Mouse (Mus musculus): ENCODE measurements around the gene Phldb3. TPM values are rescaled to one million over a fixed set of nuclear protein-coding genes. Genes with fewer than 3 reads are reported as not detected.

Phldb3 gene
- polyA plus RNA-seq, 1 experiment from 2014 or later = 0.09 TPM

- ATAC-seq (ENCODE audit: low read depth) = 0 out of 2 replicates have a peak, but pooled peaks have one; percentile 4
- H3K4me1 ChIP-seq (replicated peaks) = peaks cover 12% of the 10 kb centered on the region
- 9% methylated on average over 18 of the region's 18 CpGs for WGBS (ENCODE audit: insufficient replicate concordance)
- no peak overlapping the region for H3K4me3 ChIP-seq (replicated peaks)
- H3K4me2 ChIP-seq = no peak overlapping the region
- H3K36me3 ChIP-seq = no peaks in the 10 kb centered on the region
- no peak overlapping the region for H3K9ac ChIP-seq
- no peak overlapping the region for H3K27ac ChIP-seq
- peaks cover 59% of the 10 kb centered on the region for H3K27me3 ChIP-seq
- DNase-seq = no peak
- H3K9me3 ChIP-seq (replicated peaks) = no peaks in the 10 kb centered on the region
Observed at GRCm38 (mm10) chr7:24637046-24637445, 26.5 kb downstream of the Phldb3 start.

- ATAC-seq (ENCODE audit: low read depth) = peak; percentile 10; the same call in 1 of the 2 replicates
- Histone ChIP-seq H3K9me3 (replicated peaks) (no peaks in the 10 kb centered on the region), H3K4me2 (peak overlapping the region; percentile 75), H3K9ac (peak overlapping the region; percentile 29; the same call in 1 of the 2 replicates), H3K36me3 (no peaks in the 10 kb centered on the region), H3K27ac (no peak overlapping the region), H3K27me3 (peaks cover 59% of the 10 kb centered on the region), H3K4me1 (replicated peaks) (peaks cover 12% of the 10 kb centered on the region), H3K4me3 (replicated peaks) (peak overlapping the region; percentile 52)
- WGBS (ENCODE audit: insufficient replicate concordance) = 4% methylated on average over 35 of the region's 35 CpGs
- no peak for DNase-seq
Observed at GRCm38 (mm10) chr7:24638026-24638856, 27.7 kb downstream of the Phldb3 start.

- Histone ChIP-seq H3K27me3 (peaks cover 59% of the 10 kb centered on the region), H3K4me1 (replicated peaks) (peaks cover 12% of the 10 kb centered on the region), H3K4me2 (no peak overlapping the region), H3K27ac (no peak overlapping the region), H3K9me3 (replicated peaks) (no peaks in the 10 kb centered on the region), H3K36me3 (no peaks in the 10 kb centered on the region), H3K4me3 (replicated peaks) (no peak overlapping the region), H3K9ac (no peak overlapping the region)
- ATAC-seq (ENCODE audit: low read depth) = no peak
- 57% methylated on average over 13 of the region's 13 CpGs for WGBS (ENCODE audit: insufficient replicate concordance)
- DNase-seq = no peak
Observed at GRCm38 (mm10) chr7:24640450-24640849, 29.9 kb downstream of the Phldb3 start.

GRCm38 (mm10) chr7:24642491-24642890 lies 31.9 kb downstream of the Phldb3 start:
- H3K36me3 ChIP-seq = no peaks in the 10 kb centered on the region
- H3K9ac ChIP-seq = no peak overlapping the region
- DNase-seq (peak; percentile 24), ATAC-seq (ENCODE audit: low read depth) (no peak)
- H3K27ac ChIP-seq = no peak overlapping the region
- peaks cover 42% of the 10 kb centered on the region for H3K27me3 ChIP-seq
- WGBS (ENCODE audit: insufficient replicate concordance) = 7% methylated on average over 9 of the region's 9 CpGs
- peaks cover 12% of the 10 kb centered on the region for H3K4me1 ChIP-seq (replicated peaks)
- no peak overlapping the region for H3K4me3 ChIP-seq (replicated peaks)
- no peak overlapping the region for H3K4me2 ChIP-seq
- H3K9me3 ChIP-seq (replicated peaks) = no peaks in the 10 kb centered on the region

GRCm38 (mm10) chr7:24644492-24644891 lies 33.9 kb downstream of the Phldb3 start:
- Histone ChIP-seq H3K27me3 (peaks cover 21% of the 10 kb centered on the region), H3K27ac (no peak overlapping the region), H3K9me3 (replicated peaks) (no peaks in the 10 kb centered on the region), H3K9ac (no peak overlapping the region), H3K4me1 (replicated peaks) (no peaks in the 10 kb centered on the region), H3K36me3 (no peaks in the 10 kb centered on the region), H3K4me3 (replicated peaks) (no peak overlapping the region), H3K4me2 (no peak overlapping the region)
- 59% methylated on average over 6 of the region's 6 CpGs for WGBS (ENCODE audit: insufficient replicate concordance)
- ATAC-seq (ENCODE audit: low read depth) = no peak
- DNase-seq = no peak

GRCm38 (mm10) chr7:24644996-24645395 lies 34.4 kb downstream of the Phldb3 start:
- Histone ChIP-seq H3K27me3 (peaks cover 16% of the 10 kb centered on the region), H3K27ac (no peak overlapping the region), H3K4me3 (replicated peaks) (no peak overlapping the region), H3K36me3 (no peaks in the 10 kb centered on the region), H3K9me3 (replicated peaks) (no peaks in the 10 kb centered on the region), H3K4me2 (no peak overlapping the region), H3K9ac (no peak overlapping the region), H3K4me1 (replicated peaks) (no peaks in the 10 kb centered on the region)
- ATAC-seq (ENCODE audit: low read depth) (no peak), DNase-seq (no peak)
- 21% methylated on average over 7 of the region's 7 CpGs for WGBS (ENCODE audit: insufficient replicate concordance)

GRCm38 (mm10) chr7:24646486-24646885 lies 35.9 kb downstream of the Phldb3 start:
- no peak for ATAC-seq (ENCODE audit: low read depth)
- 62% methylated on average over 7 of the region's 7 CpGs for WGBS (ENCODE audit: insufficient replicate concordance)
- no peaks in the 10 kb centered on the region for H3K36me3 ChIP-seq
- no peak overlapping the region for H3K4me3 ChIP-seq (replicated peaks)
- 0 out of 2 replicates have a peak, but pooled peaks cover 4% of the 10 kb centered on the region for H3K27me3 ChIP-seq
- DNase-seq = no peak
- H3K4me2 ChIP-seq = no peak overlapping the region
- no peak overlapping the region for H3K9ac ChIP-seq
- H3K4me1 ChIP-seq (replicated peaks) = no peaks in the 10 kb centered on the region
- H3K9me3 ChIP-seq (replicated peaks) = no peaks in the 10 kb centered on the region
- H3K27ac ChIP-seq = no peak overlapping the region

- DNase-seq (peak; percentile 23), ATAC-seq (ENCODE audit: low read depth) (no peak)
- H3K9ac ChIP-seq = no peak overlapping the region
- 18% methylated on average over 7 of the region's 7 CpGs for WGBS (ENCODE audit: insufficient replicate concordance)
- H3K4me3 ChIP-seq (replicated peaks) = no peak overlapping the region
- no peaks in the 10 kb centered on the region for H3K27me3 ChIP-seq
- H3K36me3 ChIP-seq = no peaks in the 10 kb centered on the region
- H3K27ac ChIP-seq = no peak overlapping the region
- no peaks in the 10 kb centered on the region for H3K9me3 ChIP-seq (replicated peaks)
- no peaks in the 10 kb centered on the region for H3K4me1 ChIP-seq (replicated peaks)
- no peak overlapping the region for H3K4me2 ChIP-seq
Observed at GRCm38 (mm10) chr7:24653681-24654080, 43.1 kb downstream of the Phldb3 start.

- Histone ChIP-seq H3K4me1 (replicated peaks) (peaks cover 3% of the 10 kb centered on the region; the same call in 1 of the 2 replicates), H3K27ac (no peak overlapping the region), H3K4me2 (no peak overlapping the region), H3K9me3 (replicated peaks) (no peaks in the 10 kb centered on the region), H3K9ac (no peak overlapping the region), H3K27me3 (no peaks in the 10 kb centered on the region), H3K36me3 (no peaks in the 10 kb centered on the region), H3K4me3 (replicated peaks) (no peak overlapping the region)
- no peak for ATAC-seq (ENCODE audit: low read depth)
- DNase-seq = no peak
- WGBS (ENCODE audit: insufficient replicate concordance) = 54% methylated on average over 12 of the region's 12 CpGs
Observed at GRCm38 (mm10) chr7:24659737-24660357, 49.3 kb downstream of the Phldb3 start.

- no peak for DNase-seq
Observed at GRCm38 (mm10) chr7:24661118-24661904, 50.7 kb downstream of the Phldb3 start.

GRCm38 (mm10) chr7:24662575-24662974 lies 52.0 kb downstream of the Phldb3 start:
- WGBS (ENCODE audit: insufficient replicate concordance) = 8% methylated on average over 8 of the region's 8 CpGs
- Histone ChIP-seq H3K27me3 (no peaks in the 10 kb centered on the region), H3K36me3 (no peaks in the 10 kb centered on the region), H3K27ac (no peak overlapping the region), H3K9me3 (replicated peaks) (no peaks in the 10 kb centered on the region), H3K4me1 (replicated peaks) (peaks cover 3% of the 10 kb centered on the region; the same call in 1 of the 2 replicates), H3K9ac (no peak overlapping the region), H3K4me3 (replicated peaks) (no peak overlapping the region), H3K4me2 (no peak overlapping the region)
- peak; percentile 39; the same call in 1 of the 2 replicates for ATAC-seq (ENCODE audit: low read depth)
- DNase-seq = peak; percentile 51

More at GRCm38 (mm10) chr7:24661118-24661904, 50.7 kb downstream of the Phldb3 start:
- no peak for ATAC-seq (ENCODE audit: low read depth)
- Histone ChIP-seq H3K9ac (no peak overlapping the region), H3K4me2 (peak overlapping the region; percentile 31; the same call in 1 of the 2 replicates), H3K27me3 (no peaks in the 10 kb centered on the region), H3K9me3 (replicated peaks) (no peaks in the 10 kb centered on the region), H3K27ac (no peak overlapping the region), H3K4me3 (replicated peaks) (no peak overlapping the region), H3K36me3 (no peaks in the 10 kb centered on the region), H3K4me1 (replicated peaks) (peaks cover 3% of the 10 kb centered on the region; the same call in 1 of the 2 replicates)
- WGBS (ENCODE audit: insufficient replicate concordance) = 29% methylated on average over 17 of the region's 17 CpGs

All from liver, embryonic 13.5 days (tissue).